Mouse (Mus musculus) central nervous system, embryonic 11.5 days (tissue): Measurements from ENCODE around the gene Cyp39a1. TPM values are rescaled to one million over a fixed set of nuclear protein-coding genes. Genes with fewer than 3 reads are reported as not detected.

Experiments
- polyA plus RNA-seq: library from polyadenylated mRNA; depleted of rRNA; stranded (reverse); fragments of >200 nt; gene quantifications from 2 replicates; pipeline ENCODE4 v1.2.3, GENCODE M21; 2012; rRNA removed

Gene Cyp39a1
- polyA plus RNA-seq = 9.1 and 11.4 TPM in 2 replicates

GRCm38 (mm10) chr17:43667290-43667843, at the start of gene Cyp39a1:
TSS of gene Cyp39a1 (plus strand) at chr17:43667425.

GRCm38 (mm10) chr17:43629496-43630426, 37.5 kb upstream of the Cyp39a1 start, which contains the start of gene Tdrd6:
TSS of gene Tdrd6 (minus strand) at chr17:43630299.

GRCm38 (mm10) chr17:43666576-43667289, 492 bp upstream of the Cyp39a1 start, which contains the start of gene Slc25a27:
TSS of gene Slc25a27 (minus strand) at chr17:43667214.

Other genes with a start within 250 kb of the Cyp39a1 start
- 0.02 and 0.05 TPM in 2 replicates for gene Mep1a, start 164.6 kb upstream of the Cyp39a1 start, polyA plus RNA-seq
- gene Ankrd66, start 123.8 kb upstream of the Cyp39a1 start, polyA plus RNA-seq = 0.16 and 0.24 TPM in 2 replicates
- 2.5 and 3.3 TPM in 2 replicates for gene Pla2g7, start 99.3 kb upstream of the Cyp39a1 start, polyA plus RNA-seq
- 0.43 and 0.89 TPM in 2 replicates for gene Tdrd6, start 37.1 kb upstream of the Cyp39a1 start, polyA plus RNA-seq
- 41.2 and 43.7 TPM in 2 replicates for gene Slc25a27, start 211 bp upstream of the Cyp39a1 start, polyA plus RNA-seq
- gene Rcan2, start 133.9 kb downstream of the Cyp39a1 start, polyA plus RNA-seq = 12.5 and 13.4 TPM in 2 replicates